Mouse (Mus musculus) heart, adult 2 months (tissue): ENCODE data around the gene Capn5.

ENCODE experiments used
- CTCF ChIP-seq: fragments of 200-600 bp; IDR thresholded peaks from 2 replicates; pipeline ENCODE4 v1.8.1; 2022; ENCODE audit warnings: antibody characterized with exemption, mild to moderate bottlenecking, moderate library complexity
- POLR2A ChIP-seq: fragments of 200-500 bp; IDR thresholded peaks from 2 replicates; pipeline ENCODE4 v1.6.1; 2011; ENCODE audit warnings: mild to moderate bottlenecking, low read depth, low read length, control low read depth; ENCODE audit not compliant: insufficient read depth

DNA sequence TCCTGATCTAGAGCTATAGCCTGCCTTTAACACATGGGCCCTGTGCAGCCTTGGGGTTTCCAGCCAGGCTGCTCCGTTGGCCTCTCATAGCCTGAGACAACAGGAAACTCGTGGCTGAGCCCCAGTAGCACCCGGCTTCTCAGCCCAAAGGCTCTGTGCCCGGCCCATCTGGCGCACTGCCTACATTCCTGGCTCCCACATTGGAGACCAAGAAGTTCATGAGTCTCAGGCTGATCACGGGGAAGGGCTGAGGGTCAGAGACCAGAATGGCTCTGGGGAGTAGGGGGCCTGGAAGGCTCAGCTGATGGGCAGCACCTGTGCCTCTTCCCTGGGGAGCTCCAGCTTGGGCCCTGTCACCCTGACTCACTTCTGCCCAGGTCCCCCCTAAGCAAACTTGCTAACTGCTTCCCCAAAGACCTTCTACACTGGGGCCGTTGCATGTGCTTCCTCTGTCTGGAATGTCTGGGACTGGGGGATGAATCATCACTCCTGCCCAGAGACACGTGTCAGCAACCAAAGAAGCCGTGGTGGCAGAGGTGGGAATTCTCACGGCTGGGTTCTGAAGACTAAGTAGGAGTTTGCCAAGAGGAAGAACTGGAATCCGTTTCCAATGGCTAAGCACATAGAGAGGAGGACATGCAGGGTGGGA, 60.9 kb downstream of the Capn5 start:
- TF ChIP-seq POLR2A (no peak), CTCF (no peak)
